Mouse (Mus musculus): ENCODE results near the gene Bcar3. TPM values are rescaled to one million over a fixed set of nuclear protein-coding genes. Genes with fewer than 3 reads are reported as not detected.

Gene Bcar3
- polyA plus RNA-seq (2014; fragmentation: Illumina TruSeq; extraction: RNeasy Lipid Tissue Mini Kit (QIAGEN cat#74804); ENCODE audit: low read depth, low replicate concordance), result 11.1 TPM

GRCm38 (mm10) chr3:122293954-122294850, at the start of gene Bcar3:
Gene Bcar3 (plus strand): TSS chr3:122294136.

GRCm38 (mm10) chr3:122245215-122245877, 48.6 kb upstream of the Bcar3 start, which contains the start of gene Gclm:
Gene Gclm (plus strand): TSS chr3:122245557.

GRCm38 (mm10) chr3:122274241-122275024, 19.5 kb upstream of the Bcar3 start, which contains the start of gene Dnttip2:
Gene Dnttip2 (plus strand): TSS chr3:122274388.

Other genes with a start within 250 kb of the Bcar3 start
- 3.3 TPM for gene Abca4, start 249.7 kb upstream of the Bcar3 start, polyA plus RNA-seq (2014; fragmentation: Illumina TruSeq; extraction: RNeasy Lipid Tissue Mini Kit (QIAGEN cat#74804); ENCODE audit: low read depth, low replicate concordance)
- 700 TPM for gene Gclm, start 48.6 kb upstream of the Bcar3 start, polyA plus RNA-seq (2014; fragmentation: Illumina TruSeq; extraction: RNeasy Lipid Tissue Mini Kit (QIAGEN cat#74804); ENCODE audit: low read depth, low replicate concordance)
- gene Dnttip2, start 19.7 kb upstream of the Bcar3 start, polyA plus RNA-seq (2014; fragmentation: Illumina TruSeq; extraction: RNeasy Lipid Tissue Mini Kit (QIAGEN cat#74804); ENCODE audit: low read depth, low replicate concordance), result 110 TPM